Mouse (Mus musculus) hindbrain, embryonic 11.5 days (tissue): ENCODE data around the gene Cyth1. TPM values are rescaled to one million over a fixed set of nuclear protein-coding genes. Genes with fewer than 3 reads are reported as not detected.
A peak's percentile ranks its signal among the peaks of the same experiment; 100 is the strongest.

Source experiments
- ATAC-seq: fragments of 200-750 bp; cut with Nextera tagmentation; 2 replicates; pipeline ENCODE4 v1.8.0; 2017; ENCODE audit warnings: mild to moderate bottlenecking, moderate TSS enrichment, moderate library complexity; ENCODE audit not compliant: low FRiP score
- DNase-seq: peaks from one replicate; pipeline ENCODE4 v3.0.0-alpha.2; 2015; ENCODE audit warnings: low spot score
- H3K27ac ChIP-seq: fragments of 300-500 bp; sonication (generic); 2 replicates; pipeline ENCODE4 v1.5.1; 2014; ENCODE audit warnings: mild to moderate bottlenecking, low read depth, low read length
- H3K27me3 ChIP-seq: fragments of 300-500 bp; sonication (generic); 2 replicates; pipeline ENCODE4 v1.6.1; 2014; ENCODE audit warnings: mild to moderate bottlenecking, low read length, moderate library complexity, mixed read lengths; ENCODE audit not compliant: control insufficient read depth, insufficient read depth
- H3K36me3 ChIP-seq: fragments of 300-500 bp; sonication (generic); 2 replicates; pipeline ENCODE4 v1.6.1; 2014; ENCODE audit warnings: mild to moderate bottlenecking, low read length, moderate library complexity, mixed read lengths; ENCODE audit not compliant: control insufficient read depth, insufficient read depth
- H3K4me1 ChIP-seq: fragments of 300-500 bp; sonication (generic); replicated peaks from 2 replicates; pipeline ENCODE4 v1.6.1; 2014; ENCODE audit warnings: low read length, mixed read lengths; ENCODE audit not compliant: control insufficient read depth, insufficient read depth
- H3K4me2 ChIP-seq: fragments of 300-500 bp; sonication (generic); replicated peaks from 2 replicates; pipeline ENCODE4 v1.6.1; 2014; ENCODE audit warnings: mild to moderate bottlenecking, low read depth, low read length
- H3K4me3 ChIP-seq: fragments of 300-500 bp; sonication (generic); 2 replicates; pipeline ENCODE4 v1.5.1; 2014; ENCODE audit warnings: low read depth, low read length
- H3K9ac ChIP-seq: fragments of 300-500 bp; sonication (generic); 2 replicates; pipeline ENCODE4 v1.6.1; 2014; ENCODE audit warnings: low read depth, low read length
- H3K9me3 ChIP-seq: fragments of 300-500 bp; sonication (generic); 2 replicates; pipeline ENCODE4 v1.6.1; 2016; ENCODE audit warnings: low read length; ENCODE audit not compliant: control insufficient read depth
- WGBS: fragments of 180-500 bp; shearing (Covaris S2); extraction: QIAGEN DNeasy Blood & Tissue Kit; methylation state at CpG from one replicate; pipeline ENCODE4 v1.1.7; 2014; 5-methylcytosine and 5-hydroxymethylcytosine counted together
- polyA plus RNA-seq: library from polyadenylated mRNA; unstranded; fragments of >200 nt; fragmentation: Nextera tagmentation; extraction: Ambion mirVana; gene quantifications from 2 replicates; pipeline ENCODE4 v1.2.1, GENCODE M21; 2014

Cyth1 gene
- polyA plus RNA-seq, 1 experiment from 2014 or later = 16.5 TPM

DNA sequence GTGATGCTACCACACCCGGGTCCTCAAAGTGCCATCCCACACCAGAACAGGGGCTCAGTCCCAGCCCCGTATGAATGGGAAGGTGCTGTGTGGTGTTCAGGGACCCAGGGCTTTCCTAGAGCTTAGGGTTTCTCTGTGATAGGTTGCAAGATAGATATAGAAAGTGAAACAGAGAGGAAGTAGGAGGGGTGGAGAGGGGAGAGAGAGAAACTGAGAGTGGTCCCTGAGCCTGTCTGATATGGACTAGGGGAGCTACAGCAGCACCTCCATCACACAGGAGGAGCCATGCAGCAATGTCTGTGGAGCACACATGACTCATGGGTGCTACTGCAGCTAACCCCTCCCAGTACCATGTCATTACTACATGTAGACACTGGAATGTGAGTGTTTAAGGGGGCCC, 118.6 kb downstream of the Cyth1 start:
- Histone ChIP-seq H3K4me1 (peaks cover 2% of the 10 kb centered on the region; the same call in 1 of the 2 replicates), H3K27me3 (no peaks in the 10 kb centered on the region), H3K9me3 (no peaks in the 10 kb centered on the region), H3K36me3 (no peaks in the 10 kb centered on the region), H3K4me3 (no peak overlapping the region), H3K4me2 (no peak overlapping the region), H3K9ac (no peak overlapping the region), H3K27ac (no peak overlapping the region)
- WGBS = 94% methylated on average over 2 of the region's 2 CpGs
- DNase-seq (no peak), ATAC-seq (no peak)

DNA sequence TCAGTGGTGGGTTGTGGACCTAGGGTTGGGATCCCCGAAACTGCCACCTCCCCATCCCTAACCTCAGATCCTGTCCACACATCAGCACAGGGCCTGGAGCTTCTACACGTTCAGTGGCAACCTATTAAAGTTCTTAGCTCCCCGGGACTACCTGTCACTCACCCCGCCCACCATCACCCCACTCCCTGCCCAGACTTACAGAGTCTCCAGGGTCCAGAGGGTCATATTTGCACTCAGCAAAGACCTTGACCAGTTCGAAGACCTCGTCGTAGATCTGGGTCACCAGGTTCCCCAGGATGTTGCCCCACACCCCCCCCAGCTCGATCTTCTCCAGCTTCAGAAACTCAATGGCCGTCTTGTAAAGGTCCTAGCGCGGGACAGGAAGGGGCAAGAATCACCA, 126.8 kb downstream of the Cyth1 start:
- Histone ChIP-seq H3K4me2 (no peak overlapping the region), H3K4me1 (no peaks in the 10 kb centered on the region), H3K27me3 (no peaks in the 10 kb centered on the region), H3K27ac (no peak overlapping the region), H3K4me3 (no peak overlapping the region), H3K9ac (no peak overlapping the region), H3K9me3 (no peaks in the 10 kb centered on the region), H3K36me3 (no peaks in the 10 kb centered on the region)
- WGBS = 87% methylated on average over 11 of the region's 11 CpGs
- DNase-seq (no peak), ATAC-seq (no peak)

DNA sequence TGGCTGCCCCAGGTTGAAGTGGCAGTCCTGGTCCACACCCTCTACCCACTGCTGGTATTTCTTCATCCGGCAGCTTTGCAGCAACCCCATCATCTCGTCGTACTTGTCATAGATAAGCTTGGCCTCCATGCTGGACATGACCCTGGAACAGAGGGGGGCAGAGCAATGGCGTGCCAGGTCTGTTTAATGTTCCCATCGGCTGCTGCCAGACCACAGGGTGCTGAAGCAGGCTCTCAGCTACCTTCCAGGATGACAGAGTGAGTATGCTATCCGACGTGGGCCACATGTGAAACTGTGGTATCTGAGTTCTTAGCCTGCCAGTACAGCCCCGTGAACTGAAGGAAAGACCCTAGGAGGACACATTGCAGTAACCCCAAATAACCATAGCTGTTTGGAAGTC, 129.6 kb downstream of the Cyth1 start:
- Histone ChIP-seq H3K9me3 (no peaks in the 10 kb centered on the region), H3K4me2 (no peak overlapping the region), H3K4me3 (no peak overlapping the region), H3K27ac (no peak overlapping the region), H3K9ac (no peak overlapping the region), H3K4me1 (no peaks in the 10 kb centered on the region), H3K27me3 (no peaks in the 10 kb centered on the region), H3K36me3 (no peaks in the 10 kb centered on the region)
- ATAC-seq (no peak), DNase-seq (no peak)
- WGBS = 82% methylated on average over 8 of the region's 8 CpGs

DNA sequence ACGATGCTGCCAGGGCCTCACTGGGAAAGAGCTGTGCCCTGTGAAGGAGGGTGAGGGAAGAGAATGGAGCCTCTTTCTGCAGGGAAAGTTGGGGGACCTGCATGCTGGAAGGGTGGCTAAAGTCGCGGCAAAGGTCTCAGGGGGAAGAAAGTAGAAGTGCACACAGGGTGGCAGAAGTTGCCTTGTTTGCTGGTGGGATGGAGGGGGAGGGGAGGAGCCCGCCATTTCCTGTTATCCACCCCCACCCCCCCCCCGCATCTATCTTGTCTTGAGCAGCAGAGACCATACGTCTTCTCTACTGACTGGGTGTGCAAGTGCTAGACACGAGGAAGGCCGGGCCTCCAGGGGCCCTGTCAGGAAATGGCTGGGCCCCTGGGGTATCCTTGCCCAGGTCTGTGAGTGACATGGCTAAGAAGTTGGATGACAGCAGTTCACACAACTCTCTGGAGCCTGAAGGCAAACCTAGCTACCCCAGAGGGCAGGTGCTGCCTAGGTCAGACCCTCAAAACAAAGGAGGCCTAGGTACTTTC, 133.7 kb downstream of the Cyth1 start:
- Histone ChIP-seq H3K27ac (no peak overlapping the region), H3K4me1 (no peaks in the 10 kb centered on the region), H3K4me2 (no peak overlapping the region), H3K36me3 (no peaks in the 10 kb centered on the region), H3K27me3 (no peaks in the 10 kb centered on the region), H3K9ac (no peak overlapping the region), H3K9me3 (no peaks in the 10 kb centered on the region), H3K4me3 (no peak overlapping the region)
- DNase-seq (no peak), ATAC-seq (no peak)
- 76% methylated on average over 8 of the region's 8 CpGs for WGBS

DNA sequence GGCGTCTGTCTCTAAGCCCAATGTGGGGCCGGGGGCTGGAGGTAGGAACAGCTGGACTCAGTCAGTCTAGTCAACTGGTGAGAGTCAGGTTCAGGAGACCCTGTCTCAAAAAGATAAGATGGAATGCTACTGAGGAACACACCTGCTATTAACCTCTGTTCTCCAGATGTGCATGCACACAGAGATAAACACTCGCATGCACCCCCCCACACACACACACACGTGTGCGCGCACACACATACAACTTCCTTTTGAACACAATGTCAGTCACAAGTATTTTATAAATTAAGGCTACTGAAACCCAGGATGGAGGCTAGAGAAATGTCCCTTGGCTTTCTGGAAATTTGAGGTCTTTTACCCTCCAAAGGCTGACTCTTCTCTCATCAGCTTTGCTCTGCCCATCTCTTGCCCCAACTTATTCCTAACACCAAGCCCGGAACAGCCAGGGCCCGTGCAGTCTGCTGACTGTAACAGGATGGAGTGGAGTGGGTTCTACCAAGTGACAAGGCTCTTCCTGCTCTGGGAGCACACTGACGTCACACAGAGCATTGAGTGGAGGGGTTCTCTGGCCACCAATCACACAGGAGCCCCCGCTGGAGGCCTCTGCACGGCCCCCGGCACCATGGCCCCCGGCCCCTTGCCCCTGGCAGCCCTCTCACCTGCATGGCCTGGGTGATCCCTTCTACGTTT, 134.7 kb downstream of the Cyth1 start:
- no peaks in the 10 kb centered on the region for H3K4me1 ChIP-seq
- H3K9ac ChIP-seq = no peak overlapping the region
- H3K4me3 ChIP-seq = no peak overlapping the region
- no peaks in the 10 kb centered on the region for H3K9me3 ChIP-seq
- DNase-seq = no peak
- no peak for ATAC-seq
- H3K27me3 ChIP-seq = no peaks in the 10 kb centered on the region
- H3K4me2 ChIP-seq = no peak overlapping the region
- no peaks in the 10 kb centered on the region for H3K36me3 ChIP-seq
- H3K27ac ChIP-seq = no peak overlapping the region
- WGBS = 88% methylated on average over 14 of the region's 14 CpGs

DNA sequence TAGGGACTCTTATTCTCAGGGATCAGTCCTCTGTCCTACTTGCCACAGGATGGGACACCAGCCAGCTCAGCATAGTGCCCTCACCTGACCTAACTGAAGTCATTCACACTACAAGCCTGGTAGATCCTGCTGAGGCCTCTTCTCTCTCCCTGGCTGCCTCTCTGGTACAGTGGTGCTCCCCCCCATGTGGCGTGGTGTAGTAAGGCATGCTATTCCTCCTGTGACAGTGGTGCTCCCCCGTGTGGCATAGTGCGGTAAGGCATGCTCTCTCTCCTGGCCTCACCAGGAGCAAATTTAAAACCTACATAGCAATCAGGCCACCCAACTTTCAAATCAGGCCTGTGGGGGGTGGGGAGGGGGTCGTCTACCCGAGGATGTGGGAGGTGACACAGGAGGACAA, 144.4 kb downstream of the Cyth1 start:
- Histone ChIP-seq H3K4me2 (no peak overlapping the region), H3K9me3 (no peaks in the 10 kb centered on the region), H3K36me3 (no peaks in the 10 kb centered on the region), H3K9ac (no peak overlapping the region), H3K4me3 (no peak overlapping the region), H3K4me1 (no peaks in the 10 kb centered on the region), H3K27me3 (no peaks in the 10 kb centered on the region), H3K27ac (no peak overlapping the region)
- ATAC-seq (no peak), DNase-seq (peak; percentile 92)
- 12% methylated on average over 5 of the region's 5 CpGs for WGBS

DNA sequence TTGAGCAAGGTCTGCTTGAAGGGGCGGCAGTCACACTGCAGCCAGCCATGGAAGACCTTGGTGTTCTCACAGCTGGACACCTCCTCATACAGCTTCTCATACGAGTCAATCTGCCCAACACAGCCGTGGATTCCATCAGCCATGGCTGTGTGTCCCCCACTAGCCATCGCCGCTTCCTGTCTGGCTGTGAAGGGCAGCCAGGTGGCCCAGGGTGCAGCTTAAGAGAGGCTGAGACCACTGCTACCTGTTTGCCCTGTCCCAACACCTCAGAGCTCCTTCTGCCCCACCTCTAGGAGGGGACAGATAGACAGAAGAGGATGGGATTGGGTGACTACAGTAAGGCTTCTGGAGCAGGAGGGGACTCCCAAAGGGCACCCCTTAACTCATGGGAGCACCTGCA, 145.0 kb downstream of the Cyth1 start:
- DNase-seq (no peak), ATAC-seq (no peak)
- no peaks in the 10 kb centered on the region for H3K4me1 ChIP-seq
- no peaks in the 10 kb centered on the region for H3K27me3 ChIP-seq
- H3K4me2 ChIP-seq = no peak overlapping the region
- no peaks in the 10 kb centered on the region for H3K9me3 ChIP-seq
- WGBS = 85% methylated on average over 5 of the region's 5 CpGs
- H3K36me3 ChIP-seq = no peaks in the 10 kb centered on the region
- H3K4me3 ChIP-seq = no peak overlapping the region
- H3K9ac ChIP-seq = no peak overlapping the region
- no peak overlapping the region for H3K27ac ChIP-seq

DNA sequence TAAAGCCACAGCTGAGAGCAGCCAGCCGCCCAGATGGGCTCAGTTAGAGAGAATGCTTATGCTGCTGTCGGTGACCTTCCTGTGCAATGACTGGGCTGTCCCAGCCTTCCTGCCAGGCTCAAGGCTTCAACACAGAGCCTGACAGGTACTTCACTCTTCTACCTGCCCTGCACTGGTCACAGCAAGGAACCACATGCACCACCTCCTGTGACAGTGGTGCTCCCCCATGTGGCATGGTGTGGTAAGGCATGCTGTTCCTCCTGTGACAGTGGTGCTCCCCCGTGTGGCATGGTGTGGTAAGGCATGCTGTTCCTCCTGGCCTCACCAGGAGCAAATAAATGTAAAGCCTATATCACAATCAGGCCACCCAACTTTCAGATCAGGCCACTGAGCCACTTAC, 145.6 kb downstream of the Cyth1 start:
- Histone ChIP-seq H3K4me2 (no peak overlapping the region), H3K9ac (no peak overlapping the region), H3K4me3 (no peak overlapping the region), H3K27me3 (no peaks in the 10 kb centered on the region), H3K27ac (no peak overlapping the region), H3K9me3 (no peaks in the 10 kb centered on the region), H3K36me3 (no peaks in the 10 kb centered on the region), H3K4me1 (no peaks in the 10 kb centered on the region)
- DNase-seq = peak; percentile 93
- no peak for ATAC-seq
- WGBS = 60% methylated on average over 3 of the region's 3 CpGs

DNA sequence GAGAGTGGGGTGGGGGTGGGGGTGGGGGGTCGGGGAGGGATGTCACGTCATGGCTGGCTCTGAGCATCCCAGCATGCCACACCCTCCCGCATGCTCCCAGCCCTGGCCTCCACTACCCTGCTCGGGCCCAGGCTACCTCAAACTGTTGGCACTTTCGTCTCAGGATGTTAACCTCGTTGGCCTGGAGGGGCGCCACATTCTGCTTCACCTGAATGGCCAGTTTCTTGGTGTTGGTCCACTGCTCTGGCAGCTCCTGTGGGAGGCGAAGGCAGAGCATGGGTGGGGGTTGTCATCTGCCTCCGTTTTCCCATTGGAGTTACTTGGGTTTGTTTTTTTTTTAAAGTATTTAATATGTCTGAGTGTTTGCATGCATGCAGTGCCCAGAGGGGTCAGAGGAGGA, 147.3 kb downstream of the Cyth1 start:
- ATAC-seq = no peak
- no peaks in the 10 kb centered on the region for H3K27me3 ChIP-seq

More for the DNA sequence above, 147.3 kb downstream of the Cyth1 start:
- Histone ChIP-seq H3K9ac (no peak overlapping the region), H3K9me3 (no peaks in the 10 kb centered on the region), H3K27ac (no peak overlapping the region), H3K4me1 (no peaks in the 10 kb centered on the region), H3K36me3 (no peaks in the 10 kb centered on the region), H3K4me3 (no peak overlapping the region), H3K4me2 (no peak overlapping the region)
- DNase-seq = no peak
- 53% methylated on average over 9 of the region's 9 CpGs for WGBS
